Mouse (Mus musculus) c-Kit-positive CD71-positive TER-119-positive erythroid progenitor cells, embryonic 14.5 days (primary cell): ENCODE results near the gene Gm37240.
A peak's percentile ranks its signal among the peaks of the same experiment; 100 is the strongest.

Experiments used
- DNase-seq: peaks from one replicate; pipeline ENCODE4 v3.0.0-alpha.2; 2013; ENCODE audit warnings: low spot score

The Gm37240 gene

DNA sequence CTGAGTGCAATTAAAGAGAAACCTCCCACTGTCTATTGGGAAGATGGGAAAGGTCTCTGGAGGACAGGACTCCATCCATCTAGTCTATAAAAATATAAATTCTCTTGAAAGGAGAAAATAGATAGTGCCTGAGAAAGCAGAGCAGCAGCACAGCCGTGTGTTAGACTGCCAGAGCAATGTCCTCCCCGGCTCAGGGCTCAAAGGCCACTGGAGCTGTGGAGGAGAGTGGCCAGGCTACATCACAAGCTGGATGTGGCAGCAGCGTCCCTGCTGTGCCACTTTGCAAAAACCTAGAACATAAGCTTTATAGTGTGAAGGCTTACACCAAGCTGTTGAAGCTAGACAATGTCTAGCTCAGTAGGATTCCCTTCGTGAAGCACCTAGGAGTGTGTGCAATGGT, 138.0 kb downstream of the Gm37240 start:
- no peak for DNase-seq

DNA sequence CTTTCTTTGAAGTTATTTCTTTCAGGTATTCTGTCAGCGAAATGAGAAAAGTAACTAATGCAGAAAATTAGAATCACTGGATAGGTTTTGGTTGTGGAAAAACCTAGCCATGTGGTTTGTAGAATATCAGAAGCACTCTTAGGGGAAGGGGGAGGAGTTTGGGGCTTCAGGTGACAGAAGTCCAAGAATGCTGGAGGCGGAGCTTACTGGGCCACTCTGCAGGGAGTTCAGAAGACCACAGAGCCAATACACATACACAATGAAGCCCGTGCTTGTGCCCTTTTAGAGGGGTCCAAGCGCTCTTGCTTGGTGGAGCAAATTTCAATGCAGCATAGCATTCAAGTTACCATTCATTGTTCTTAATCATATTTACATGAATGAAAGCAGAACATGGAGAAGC, 138.5 kb downstream of the Gm37240 start:
- DNase-seq, result no peak

DNA sequence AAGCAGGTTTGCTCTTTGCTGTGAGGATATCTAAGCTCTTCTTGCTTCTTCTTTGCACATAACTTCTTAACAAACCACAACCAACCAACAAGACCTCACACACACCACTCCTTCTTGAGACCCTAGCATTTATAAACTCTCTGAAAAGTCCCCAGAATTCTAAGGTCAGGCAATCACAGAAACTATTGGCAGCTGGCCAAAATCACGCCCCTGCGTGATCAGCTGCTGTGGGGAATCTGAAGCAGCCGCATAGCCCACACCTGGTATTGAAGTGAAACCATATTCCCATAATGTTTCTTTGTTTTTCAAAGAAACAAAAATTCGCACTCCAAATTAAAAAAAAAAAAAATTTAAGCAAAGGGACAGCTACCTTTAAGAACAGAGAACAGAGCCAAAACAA, 141.2 kb downstream of the Gm37240 start:
- DNase-seq, result no peak

DNA sequence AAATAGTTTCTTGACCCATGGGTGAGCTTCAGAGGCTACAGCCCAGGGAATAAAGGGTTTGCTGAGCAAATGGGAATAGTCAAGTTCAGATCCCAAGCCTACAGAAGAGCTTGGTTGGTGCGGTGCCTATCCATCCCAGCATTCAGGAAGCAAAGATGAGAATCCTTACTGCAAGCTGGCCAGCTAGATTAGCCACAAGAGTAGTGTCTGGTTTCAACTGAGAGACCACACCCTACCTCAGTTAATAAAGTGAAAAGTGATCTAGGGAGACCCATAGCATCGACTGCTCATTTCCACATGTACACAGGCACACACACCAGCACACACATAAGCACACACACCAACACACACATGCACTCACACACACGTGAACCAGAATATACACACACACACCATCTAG, 145.6 kb downstream of the Gm37240 start:
- DNase-seq, result peak; percentile 18

DNA sequence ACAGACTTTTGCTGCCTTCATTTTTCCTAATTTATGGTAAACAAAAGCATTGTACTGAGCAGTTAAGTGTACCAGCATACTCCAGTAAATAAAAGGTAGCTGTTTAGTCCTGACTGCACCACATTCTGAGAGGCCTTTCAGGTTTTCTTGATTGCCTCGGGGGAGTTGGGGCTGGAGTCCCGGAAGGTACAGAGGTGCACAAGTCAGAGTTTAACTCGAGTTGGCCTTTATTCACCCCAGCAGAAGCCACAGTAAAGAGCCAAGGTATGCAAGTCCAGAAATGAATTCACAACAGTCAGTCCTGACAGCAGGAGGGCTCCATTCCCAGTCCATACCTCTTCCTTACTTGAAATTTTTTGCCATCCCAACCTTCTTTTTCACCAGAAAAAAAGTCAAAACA, 148.7 kb downstream of the Gm37240 start:
- DNase-seq, result no peak

DNA sequence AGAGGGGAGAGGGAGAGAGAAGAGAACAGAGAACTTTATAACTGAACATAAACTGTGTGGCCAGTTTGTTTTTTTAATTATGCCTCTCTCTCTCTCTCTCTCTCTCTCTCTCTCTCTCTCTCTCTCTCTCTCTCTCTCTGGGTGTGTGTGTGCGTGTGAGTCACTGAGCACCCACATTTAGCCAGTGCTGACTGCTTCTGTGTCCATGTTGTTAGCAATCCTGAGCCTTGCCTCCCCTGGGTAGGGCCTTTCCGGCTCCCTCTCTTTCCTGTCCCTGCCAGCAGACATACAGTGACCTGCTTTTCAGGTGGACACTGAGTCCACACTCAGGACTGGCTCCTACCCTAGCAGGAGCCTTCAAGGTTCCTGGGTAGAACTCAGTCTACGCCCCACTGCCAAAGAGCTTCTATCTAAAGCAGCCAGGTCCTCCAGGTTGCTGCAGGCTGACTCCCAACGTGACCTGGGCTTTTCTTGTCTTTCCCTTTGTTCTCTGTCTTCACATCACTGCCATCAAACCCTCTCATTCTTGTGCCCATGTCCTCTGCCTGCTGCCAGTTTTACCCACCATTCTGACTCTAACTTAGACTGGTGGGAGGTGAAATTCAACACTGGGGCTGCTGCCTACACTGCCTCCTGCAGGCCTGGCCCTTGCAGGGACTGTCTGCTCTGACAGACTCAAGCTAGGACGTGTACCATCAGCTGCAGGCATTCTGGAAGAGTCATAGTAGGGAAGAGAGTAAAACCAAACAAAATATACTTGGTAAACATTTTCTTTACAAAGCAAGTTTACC, 153.2 kb downstream of the Gm37240 start:
- no peak for DNase-seq

DNA sequence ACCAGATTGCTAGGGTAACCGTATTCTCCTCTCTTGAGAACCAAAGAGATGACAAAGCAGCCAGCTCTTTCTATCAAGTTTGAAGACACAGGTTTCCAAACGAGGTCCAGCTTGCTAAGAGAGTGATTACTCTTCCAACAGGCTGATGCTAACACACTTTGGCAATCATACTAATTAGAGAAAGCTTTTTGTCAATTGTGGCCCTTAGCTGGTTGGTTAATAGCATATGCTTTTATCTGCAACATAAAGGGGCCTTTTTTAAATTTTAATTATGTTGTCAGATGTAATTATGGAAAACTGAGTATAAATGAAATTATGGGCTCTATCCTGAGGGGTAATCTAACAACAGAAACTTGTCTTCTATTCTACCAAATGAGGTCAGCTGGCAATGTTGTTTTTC, 160.1 kb downstream of the Gm37240 start:
- DNase-seq, result no peak

DNA sequence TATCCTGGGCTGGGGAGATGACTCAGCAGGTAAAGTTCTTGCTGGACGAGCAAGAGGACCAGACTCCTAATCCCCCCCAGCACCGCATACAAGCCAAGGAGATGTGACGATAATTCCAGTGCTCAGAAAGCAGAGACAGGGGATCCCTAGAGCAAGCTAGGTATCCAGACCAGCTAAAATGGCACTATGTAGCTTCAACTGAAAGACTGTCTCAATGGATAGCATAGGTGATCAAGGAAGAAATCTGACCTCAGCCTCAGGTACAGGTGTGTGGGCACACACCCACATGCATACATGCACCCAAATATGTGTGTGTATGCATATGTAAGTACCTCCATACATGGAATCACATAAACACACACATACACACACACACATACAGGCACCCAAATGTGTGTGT, 161.3 kb downstream of the Gm37240 start:
- no peak for DNase-seq

DNA sequence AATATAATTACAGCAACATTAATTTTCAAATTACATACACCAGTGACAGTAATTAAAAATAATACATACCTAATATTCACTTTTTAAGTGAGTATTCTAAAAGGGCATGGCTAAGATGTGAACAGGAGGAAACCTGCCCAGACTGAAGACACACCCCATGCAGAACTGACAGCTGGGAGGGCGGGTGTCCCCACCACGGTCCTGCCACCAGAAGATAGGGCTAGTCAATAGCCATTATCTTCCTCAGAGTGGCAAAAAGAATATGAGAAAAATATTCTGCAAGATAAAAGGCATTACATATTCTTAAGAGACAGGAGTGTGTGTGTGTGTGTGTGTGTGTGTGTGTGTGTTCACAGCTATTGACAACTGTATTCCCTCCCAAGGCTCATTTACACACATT, 162.2 kb downstream of the Gm37240 start:
- DNase-seq, result peak; percentile 70

DNA sequence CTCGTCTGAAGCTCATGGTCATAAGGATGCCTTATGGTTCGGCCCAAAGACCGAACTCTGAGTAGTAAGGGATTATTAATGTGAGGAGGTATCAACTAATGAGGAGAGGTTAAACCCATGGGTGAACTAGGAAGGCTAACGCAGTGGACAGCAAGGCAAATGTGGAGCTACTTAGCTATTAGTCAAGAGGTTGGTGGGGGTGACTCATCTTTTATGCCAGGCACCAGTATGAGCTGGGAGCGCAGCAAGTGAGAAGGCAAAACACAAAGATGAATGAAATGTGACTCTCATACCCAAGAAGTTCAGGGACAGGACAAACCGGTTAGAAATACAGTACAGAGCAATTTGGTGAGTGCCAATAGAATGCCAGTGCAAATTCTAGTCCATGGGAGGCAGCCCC, 164.7 kb downstream of the Gm37240 start:
- no peak for DNase-seq

DNA sequence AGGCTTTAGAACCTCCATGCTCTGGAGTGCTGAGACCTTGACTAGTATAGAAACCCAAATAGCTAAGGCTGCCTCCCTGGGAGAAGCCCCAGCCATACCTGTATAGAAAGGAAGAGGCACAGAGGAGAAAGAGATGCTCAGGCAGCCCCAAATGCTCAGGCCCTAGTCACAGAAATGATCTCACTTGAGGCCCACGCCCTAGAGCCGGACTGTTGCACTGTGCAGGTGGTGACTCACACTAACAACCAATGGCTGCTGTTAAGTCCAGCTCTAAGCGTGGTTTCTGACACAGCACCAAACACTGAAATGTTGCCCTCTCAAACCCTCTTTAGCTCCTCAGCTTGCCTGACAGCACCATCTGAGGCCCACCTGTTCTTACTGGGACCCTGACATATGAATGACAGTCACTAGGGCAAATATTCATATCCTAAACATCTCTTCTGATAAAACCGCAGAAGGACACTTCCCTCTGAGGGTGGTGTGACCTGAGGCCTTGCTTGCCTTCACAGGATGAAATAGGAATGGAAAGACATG, 171.5 kb downstream of the Gm37240 start:
- DNase-seq, result peak; percentile 14

DNA sequence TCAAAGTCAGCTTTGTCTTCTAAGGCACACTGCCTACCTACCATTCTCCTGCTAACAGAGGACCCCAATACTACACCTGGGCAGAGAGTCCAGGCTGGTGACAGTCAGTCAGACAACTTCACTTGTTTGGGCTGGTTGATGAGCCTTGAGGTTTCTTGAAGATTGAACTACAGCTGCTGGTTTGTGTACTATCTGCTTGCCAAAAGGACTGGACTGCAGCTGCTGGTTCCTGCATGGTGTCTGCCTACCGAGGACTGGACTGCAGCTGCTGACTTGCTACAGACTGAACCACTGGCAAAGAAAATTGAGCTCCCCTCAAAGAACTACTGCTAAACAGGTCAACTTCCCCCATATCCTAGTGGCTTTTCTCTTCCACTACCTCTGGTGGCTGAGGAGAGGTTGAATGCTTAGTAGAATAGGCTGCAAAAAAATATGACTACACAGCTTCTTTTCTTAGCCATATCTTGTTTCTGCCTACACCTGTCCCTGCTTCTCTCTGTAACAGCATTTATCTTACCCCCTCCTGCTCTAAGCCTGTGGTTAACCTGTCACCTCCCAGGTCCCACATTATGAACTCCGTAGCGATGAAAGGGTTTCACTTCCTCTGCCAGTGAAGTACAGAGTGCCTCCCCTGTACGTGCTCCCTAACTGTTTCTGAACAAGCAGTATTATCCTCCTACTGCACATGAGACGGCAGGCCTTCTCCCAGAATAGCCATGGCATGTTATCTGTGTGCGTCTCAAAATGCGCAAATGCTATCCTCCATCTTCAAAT, 173.2 kb downstream of the Gm37240 start:
- DNase-seq, result no peak

DNA sequence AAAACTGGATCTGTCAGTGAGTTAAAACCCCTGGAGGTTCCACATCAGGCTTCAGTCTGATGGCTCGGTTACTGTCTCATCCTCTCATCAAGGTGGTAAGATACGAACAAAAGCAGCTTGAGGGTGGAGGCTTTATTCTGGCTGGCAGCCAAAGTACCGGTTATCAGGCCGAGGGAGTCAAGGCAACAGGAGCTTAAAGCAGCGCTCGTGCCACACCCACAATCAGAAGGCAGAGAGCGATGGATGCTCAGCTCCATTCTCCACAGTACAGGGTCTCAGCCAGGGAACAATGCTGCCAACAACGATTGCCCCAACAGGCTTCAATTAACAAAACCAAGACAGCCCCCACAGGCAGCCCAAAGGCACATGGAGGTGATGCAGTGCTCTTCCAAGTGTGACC, 176.6 kb downstream of the Gm37240 start:
- DNase-seq, result peak; percentile 65

DNA sequence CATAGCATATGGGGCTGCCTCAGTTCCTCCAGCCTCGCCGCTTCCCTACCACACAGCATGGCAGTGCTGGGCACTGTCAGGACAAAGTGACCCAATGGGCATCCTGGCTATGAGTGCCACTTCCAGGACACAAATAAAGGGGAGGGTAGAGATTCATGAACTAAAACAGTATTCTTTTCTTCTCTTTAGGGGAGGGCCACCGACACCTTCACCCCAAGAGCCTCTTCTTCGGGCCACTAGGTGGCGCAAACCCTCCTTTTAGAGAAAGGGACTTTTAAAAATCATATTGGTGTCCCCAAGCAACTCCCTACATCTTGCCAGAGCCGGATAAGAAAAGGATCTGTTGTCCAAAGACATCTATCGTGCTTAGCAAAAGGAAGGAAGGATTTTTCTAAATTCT, 179.9 kb downstream of the Gm37240 start:
- peak; percentile 46 for DNase-seq

DNA sequence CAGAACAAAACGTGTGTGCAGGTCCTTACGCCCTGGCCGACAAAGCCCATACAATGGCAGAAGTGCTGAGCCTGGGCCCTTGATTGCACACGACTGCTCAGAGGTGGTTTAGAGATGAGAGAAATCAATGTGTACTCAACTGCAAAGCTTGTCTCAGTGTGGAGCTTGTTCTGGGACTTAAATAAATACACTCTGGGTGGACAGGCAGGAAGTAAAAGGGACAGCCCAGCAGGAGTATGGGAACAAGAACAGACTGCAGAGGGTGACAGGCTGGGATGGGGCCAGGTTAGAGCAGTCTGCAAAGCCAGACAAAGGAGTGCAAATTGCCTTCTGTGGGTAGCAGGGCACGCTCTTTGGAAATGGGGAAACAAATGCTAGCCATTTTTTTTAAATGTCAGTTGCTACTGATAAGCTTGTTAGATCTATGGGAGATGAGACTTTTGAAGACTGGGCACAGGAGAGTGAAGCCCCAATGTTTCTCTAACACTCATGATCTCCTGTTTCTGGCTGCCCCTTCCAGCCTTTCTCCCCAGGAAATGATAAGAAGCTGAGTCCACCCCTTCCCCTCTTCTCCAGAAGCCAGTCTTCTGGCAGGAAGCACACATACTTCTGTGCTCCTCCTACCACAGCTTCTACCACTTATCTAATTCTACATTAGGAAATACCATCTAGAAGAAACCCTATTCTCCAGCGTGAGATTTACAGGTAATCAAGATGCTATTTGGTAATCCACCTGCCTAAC, 184.0 kb downstream of the Gm37240 start:
- DNase-seq, result no peak

DNA sequence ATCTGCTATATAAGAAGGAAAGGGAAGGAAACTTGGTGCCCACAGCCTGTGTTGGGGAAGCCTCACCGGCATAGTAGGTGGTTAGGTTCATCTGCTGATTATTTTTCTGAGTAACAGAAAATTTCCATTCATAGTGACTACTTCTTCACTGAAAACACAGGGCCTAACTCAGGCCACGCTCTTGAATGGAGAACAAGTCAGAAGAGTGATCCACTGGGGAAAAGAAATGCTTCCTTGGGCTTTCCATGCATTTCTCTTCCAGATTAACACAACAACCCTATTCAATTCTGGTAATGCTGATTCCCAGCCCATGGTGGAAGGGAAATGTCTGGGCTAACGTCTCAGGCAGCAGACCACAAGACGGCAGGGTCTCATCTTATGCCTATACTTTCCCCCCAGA, 188.8 kb downstream of the Gm37240 start:
- DNase-seq, result no peak

DNA sequence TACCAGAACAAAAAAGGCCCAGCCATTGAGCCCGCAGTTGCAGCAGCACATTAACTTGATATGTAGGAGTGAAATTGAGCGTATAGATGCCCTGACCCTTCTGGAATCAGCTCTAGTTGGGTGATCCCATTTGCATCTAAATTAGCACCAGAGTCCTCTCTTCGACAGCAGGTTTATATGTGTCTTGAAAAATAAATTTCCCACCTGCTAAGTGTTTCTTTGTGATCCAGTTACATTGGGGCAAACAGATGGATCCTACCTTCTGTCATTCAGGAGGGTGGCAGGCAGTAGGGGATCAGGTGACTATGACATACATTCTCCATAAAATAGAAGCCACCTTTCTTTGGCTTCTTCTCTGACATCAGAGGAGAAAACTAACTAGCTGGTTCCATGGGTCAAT, 192.3 kb downstream of the Gm37240 start:
- DNase-seq, result no peak

DNA sequence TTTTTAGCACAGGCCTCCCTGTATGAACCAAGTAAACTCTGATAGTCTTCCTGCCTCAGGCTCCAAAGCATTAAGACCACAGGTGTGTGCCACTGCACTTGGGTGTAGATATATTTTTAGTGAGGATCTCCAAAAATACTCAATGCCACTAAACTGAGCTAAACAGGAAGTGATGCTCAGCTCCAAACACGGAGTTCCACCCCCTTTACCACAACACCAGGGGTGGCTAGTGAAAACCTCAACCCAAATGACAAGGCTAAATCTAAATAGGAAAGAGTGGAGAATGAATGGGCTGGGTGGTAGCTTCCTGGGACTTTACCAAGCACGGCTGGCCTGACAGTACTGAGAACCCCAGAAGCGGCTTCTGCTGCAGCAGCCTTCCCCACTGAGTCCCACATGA, 194.3 kb downstream of the Gm37240 start:
- no peak for DNase-seq

DNA sequence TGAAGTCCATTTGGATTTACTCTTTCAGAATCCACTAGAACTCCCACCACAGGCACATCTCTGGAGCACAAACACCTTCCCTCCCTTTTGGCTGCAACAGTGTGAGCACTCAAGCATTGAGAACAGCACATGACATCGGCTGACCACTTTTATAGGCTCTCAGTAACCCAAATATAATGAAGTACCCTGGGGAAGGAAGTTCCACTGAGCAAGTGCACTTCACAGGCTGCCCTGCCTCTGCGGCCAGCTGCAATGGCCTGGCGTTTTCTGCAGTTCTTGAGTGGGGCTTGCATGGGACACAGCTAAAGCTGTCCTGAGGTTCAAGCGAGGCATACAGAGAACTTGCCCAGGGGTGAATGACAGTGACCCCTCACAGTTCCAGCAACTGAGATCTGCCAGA, 196.2 kb downstream of the Gm37240 start:
- DNase-seq, result no peak

DNA sequence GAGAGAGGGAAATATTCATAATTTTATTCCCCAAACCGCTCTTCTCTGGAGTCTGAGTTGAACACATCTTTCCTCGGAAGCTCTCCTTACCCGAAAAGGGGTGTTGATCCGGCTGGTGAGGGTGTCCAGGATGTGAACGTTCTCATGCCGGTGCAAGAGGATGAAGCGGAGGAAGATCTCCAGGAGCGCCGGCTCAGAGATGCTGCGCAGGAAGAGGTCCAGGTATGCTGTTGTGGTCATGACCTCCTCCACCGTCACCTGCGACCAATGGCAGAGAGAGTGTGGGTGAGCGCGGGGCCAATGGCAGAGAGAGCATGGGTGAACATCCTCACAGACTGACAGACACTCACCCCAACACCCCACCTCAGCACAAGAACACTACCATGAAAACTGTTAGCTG, 199.0 kb downstream of the Gm37240 start:
- no peak for DNase-seq

DNA sequence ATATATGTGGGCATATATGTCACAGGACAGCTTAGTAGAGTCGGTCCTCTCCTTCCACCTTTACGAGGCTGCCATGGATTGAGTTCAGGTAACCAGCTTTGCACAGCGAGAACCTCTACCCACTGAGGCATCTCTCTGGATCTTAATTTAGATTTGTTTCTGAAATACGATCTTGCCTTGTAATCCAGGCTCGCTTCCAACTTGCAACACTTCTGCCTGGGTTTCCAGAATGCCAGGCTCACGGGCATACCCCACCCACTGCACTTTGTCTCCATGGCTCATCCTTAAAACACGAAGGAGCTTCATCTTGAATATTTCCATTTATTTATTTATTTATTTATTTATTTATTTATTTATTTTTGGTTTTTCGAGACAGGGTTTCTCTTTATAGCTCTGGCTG, 202.0 kb downstream of the Gm37240 start:
- DNase-seq, result no peak

DNA sequence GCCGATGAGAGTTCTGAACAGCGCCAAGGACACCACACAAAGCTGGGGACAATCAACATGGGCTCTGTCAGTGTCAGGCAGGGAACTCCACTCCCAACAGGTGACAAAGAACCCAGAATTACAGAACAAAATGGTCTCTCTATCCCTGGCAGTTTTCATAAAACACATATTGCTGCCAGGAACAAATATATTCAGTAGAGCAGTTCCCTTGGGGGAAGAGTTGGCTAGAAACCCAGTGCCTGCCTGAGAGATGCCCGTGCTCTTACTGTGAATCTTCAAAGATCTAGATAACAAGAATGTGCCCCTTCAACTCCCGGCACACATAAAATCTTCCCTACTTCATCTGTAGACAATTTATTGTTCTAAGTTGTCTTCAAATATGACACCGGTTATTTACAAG, 203.7 kb downstream of the Gm37240 start:
- no peak for DNase-seq

DNA sequence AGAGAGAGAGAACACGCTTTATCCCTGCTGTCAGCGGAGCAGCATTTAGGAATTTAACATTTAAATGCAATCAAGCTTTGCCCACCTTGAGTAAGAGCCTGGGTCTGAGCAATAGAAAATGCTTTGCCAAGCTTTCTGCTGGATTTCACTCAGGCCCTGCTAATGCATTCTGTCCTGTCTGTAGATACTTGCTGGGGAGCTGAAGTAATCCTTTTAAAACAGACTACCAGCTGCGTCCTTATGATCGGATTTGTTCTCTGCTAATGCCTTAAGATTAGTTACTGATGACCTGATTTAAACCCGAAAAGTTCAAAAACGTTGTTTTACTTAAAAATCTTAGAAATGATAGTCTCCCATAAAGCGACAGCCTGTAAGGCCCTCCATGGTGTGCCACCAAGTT, 206.2 kb downstream of the Gm37240 start:
- DNase-seq, result no peak
